Mouse (Mus musculus) CH12.LX (cell line): ENCODE data around the gene Gpatch3.

ENCODE experiments used
- CTCF ChIP-seq, 2 experiments: IDR thresholded peaks in 1 of 2; conservative IDR thresholded peaks in 1 of 2; 2 replicates each; pipeline ENCODE4 v1.5.1; 2011 to 2012; ENCODE audit warnings: low read depth in 2 of 2, low read length in 2 of 2, improper control_type of control experiment in 1 of 2, inconsistent platforms in 1 of 2, mild to moderate bottlenecking in 1 of 2, moderate library complexity in 1 of 2
- E2F4 ChIP-seq: IDR thresholded peaks from 2 replicates; pipeline ENCODE4 v1.6.1; 2011; ENCODE audit warnings: low read depth, low read length, improper control_type of control experiment; ENCODE audit not compliant: insufficient replicate concordance
- EP300 ChIP-seq: IDR thresholded peaks from 2 replicates; pipeline ENCODE4 v1.6.1; 2011; ENCODE audit warnings: low read length, improper control_type of control experiment
- HCFC1 ChIP-seq: IDR thresholded peaks from 2 replicates; pipeline ENCODE4 v1.6.1; 2012; ENCODE audit warnings: low read depth, mild to moderate bottlenecking, inconsistent platforms, low read length, improper control_type of control experiment
- MAFK ChIP-seq: IDR thresholded peaks from 2 replicates; pipeline ENCODE4 v1.6.1; 2011; ENCODE audit warnings: low read length, improper control_type of control experiment; ENCODE audit not compliant: insufficient replicate concordance
- MAX ChIP-seq: IDR thresholded peaks from 2 replicates; pipeline ENCODE4 v1.6.1; 2011; ENCODE audit warnings: low read length, improper control_type of control experiment
- USF2 ChIP-seq: conservative IDR thresholded peaks from 2 replicates; pipeline ENCODE4 v1.6.1; 2011; ENCODE audit warnings: low read depth, low read length, improper control_type of control experiment
- ZC3H11A ChIP-seq: IDR thresholded peaks from 2 replicates; pipeline ENCODE4 v1.6.1; 2012; ENCODE audit warnings: low read depth, mild to moderate bottlenecking, inconsistent platforms, low read length, improper control_type of control experiment

DNA sequence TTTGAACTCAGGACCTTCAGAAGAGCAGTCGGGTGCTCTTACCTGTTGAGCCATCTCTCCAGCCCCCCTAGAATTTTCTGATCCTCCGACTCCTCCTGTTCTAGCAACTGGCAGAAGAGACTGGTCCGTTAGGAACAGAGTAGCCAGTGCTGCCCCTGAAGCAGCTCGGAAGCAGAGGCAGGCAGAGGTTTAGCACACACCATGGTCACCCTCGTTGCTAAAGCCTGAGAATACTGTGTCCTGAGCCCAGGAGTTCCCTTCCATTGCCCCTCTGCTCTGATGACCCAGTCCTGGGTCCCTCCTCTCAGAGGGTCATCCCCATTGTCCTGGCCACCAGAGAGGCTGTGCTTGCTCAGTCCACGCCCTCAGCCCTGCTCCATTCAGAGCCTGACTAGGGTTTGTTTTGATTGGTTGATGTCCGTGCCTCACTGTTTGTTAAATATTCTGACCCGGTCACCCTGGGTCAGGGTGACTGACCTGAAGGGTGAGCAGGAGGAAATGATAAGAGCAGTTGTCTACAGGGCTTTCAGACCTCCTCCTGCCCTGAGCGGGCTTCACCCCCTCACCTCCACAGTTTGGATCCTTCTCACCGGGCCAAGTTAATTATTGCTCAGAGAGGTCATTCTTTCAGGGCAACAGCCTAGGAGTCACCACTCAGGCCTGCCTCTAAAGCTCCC lies 17.4 kb upstream of the Gpatch3 start:
- TF ChIP-seq CTCF (conservative IDR thresholded peaks at IDR 0.05 in 1 of 2, IDR thresholded peaks at IDR 0.05 in 1 of 2; ENCODE audit: low read depth in 2 of 2, low read length in 2 of 2) (no peak), EP300 (no peak), MAFK (no peak), MAX (no peak), ZC3H11A (no peak), E2F4 (no peak), HCFC1 (no peak), USF2 (no peak)
